Mouse (Mus musculus) adrenal gland, postnatal 25 days (tissue): ENCODE results near the gene Igf1r. TPM values are rescaled to one million over a fixed set of nuclear protein-coding genes. Genes with fewer than 3 reads are reported as not detected.

Experiments used
- DNase-seq: peaks from one replicate; pipeline ENCODE4 v3.0.0; 2021; ENCODE audit warnings: mixed read lengths
- total RNA-seq: library from RNA; stranded (reverse); gene quantifications from 2 replicates; pipeline ENCODE4 v1.2.3, GENCODE M21; 2021

Igf1r gene
- total RNA-seq, 1 experiment from 2014 or later, result 102 TPM

DNA sequence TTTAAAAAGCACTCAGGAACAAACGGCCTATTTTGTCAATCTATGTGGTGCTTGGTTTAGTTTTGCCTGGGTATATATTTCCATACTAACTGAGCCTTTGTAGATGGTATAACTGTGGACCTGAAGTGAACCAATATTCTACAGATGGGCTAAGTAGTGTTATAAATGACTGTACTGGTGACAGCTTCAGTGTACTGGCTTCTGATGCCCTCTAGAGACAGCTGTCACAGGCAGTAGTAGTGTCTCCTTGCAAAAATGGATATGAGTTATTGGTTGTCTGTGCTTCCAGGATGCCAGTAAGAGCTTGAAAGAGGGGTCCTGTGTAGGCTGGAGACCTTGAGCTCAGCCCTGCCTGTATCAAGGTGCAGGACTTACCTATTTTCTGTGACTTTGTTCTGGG, 227.0 kb downstream of the Igf1r start:
- DNase-seq, result no peak

DNA sequence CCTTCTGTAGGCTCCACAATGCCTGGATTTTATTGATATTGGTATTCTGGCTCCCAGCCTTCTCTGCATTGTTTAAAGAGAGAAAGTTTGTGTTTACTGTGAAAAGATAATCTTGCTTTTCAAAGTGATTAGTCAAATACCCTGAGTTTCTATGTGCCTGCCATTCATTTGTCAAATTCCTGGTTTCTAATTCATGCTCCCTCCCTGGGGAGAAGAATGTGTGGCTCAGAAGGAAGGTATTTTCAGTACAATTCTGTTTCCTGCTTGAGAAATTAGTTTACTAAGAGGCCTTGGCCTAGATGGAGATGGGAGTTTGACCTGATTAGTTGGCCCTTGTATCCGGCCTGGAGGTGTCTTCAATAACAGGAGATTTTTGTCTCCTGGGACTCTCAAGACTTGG, 228.5 kb downstream of the Igf1r start:
- DNase-seq, result no peak

DNA sequence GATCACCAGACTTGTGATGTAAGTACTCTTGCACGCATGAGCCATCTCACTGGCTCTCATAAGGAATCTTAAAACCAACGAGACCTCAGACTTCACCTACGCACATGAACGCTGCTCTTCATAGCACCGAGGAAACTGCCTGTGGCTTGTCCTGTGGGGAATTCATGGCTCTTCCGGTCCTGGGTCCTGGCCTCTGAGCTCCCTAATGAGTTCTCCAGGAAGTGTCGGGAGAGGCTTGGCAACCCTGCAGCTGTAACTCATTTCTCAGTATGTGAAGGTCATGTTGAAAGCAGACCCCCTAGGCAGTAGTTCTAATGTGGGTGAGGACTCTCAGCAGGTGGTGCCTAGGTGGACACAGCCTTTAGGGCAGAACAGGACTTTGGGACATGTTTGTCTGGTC, 229.4 kb downstream of the Igf1r start:
- DNase-seq, result no peak

DNA sequence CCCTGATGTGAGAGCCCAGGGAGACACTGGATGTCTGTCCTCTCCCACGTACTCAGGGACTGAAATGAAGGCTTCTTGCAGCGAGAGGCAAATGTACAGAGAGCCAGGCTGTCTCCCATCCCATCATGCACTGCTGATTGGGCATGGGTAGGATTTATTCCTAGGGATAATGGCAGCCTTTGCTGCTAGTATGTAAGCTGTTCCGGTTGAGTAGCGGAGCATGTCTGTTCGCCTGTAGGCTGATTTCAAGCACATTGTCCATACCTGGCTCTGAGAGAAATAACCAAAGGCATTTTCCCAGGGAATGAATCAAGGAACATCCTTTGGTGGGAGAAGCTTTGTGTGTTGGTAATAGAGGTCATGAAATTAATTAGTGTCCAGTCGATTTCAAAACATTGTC, 230.1 kb downstream of the Igf1r start:
- no peak for DNase-seq

DNA sequence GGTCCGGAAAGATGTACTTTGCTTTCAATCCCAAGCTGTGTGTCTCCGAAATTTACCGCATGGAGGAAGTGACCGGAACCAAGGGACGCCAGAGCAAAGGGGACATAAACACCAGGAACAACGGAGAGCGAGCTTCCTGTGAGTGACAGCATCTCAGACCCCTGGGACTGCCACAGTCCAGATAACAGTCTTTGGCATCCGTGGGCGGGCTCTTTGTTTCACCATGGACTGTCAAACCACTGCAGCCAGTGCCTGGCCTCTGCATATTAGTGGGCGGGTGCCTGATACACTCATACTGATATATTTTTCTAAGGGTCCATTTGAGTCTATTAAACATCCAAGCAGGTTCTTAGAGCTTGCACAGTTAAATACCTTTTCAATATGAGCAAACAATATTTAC, 230.8 kb downstream of the Igf1r start:
- DNase-seq, result no peak

DNA sequence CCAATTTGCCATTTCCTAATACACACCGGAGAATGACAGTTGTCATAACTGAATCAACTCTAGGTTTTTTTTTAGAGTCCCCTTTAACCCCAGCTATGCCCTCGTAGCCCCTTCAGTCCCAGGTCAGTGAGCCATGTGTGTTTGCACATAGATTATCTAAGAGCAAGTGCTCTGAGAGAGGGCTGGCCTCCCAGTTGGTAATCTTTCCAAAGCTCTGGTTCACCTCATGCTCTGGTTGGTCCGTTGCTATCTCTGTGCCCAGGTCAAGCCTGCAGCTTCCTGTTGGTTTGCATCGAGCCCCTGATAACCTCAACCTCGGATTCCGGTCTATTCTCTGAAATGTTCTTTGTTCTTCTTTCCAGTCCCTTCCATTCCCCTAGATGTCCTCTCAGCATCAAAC, 236.6 kb downstream of the Igf1r start:
- no peak for DNase-seq

DNA sequence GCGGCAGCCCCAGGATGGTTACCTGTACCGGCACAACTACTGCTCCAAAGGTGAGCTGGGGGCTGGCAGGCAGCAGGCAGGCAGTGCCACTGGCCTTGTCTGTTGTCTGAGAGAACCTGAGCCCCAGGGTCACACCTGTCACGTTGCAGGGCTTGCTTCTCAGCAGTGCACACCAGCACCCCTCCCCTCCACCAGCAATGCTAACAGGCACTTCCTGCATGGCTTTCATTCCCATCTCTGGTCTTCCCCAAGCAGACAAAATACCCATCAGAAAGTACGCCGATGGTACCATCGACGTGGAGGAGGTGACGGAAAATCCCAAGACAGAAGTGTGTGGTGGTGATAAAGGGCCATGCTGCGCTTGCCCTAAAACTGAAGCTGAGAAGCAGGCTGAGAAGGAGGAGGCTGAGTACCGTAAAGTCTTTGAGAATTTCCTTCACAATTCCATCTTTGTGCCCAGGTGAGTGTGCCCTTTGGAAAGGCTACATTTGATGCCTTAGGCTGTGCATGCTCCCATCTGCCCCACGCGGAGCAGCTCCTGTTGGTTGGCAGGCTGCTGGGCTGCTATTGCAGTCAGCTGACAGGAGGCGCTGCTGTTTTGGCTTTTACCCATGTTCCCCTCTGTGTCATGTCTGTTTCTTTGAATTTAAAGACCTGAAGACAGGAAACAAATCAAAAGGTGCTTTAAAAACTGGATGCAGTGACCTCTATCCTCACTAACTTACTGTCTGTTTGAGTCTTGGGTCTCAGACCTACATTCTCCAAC, 237.2 kb downstream of the Igf1r start:
- no peak for DNase-seq

DNA sequence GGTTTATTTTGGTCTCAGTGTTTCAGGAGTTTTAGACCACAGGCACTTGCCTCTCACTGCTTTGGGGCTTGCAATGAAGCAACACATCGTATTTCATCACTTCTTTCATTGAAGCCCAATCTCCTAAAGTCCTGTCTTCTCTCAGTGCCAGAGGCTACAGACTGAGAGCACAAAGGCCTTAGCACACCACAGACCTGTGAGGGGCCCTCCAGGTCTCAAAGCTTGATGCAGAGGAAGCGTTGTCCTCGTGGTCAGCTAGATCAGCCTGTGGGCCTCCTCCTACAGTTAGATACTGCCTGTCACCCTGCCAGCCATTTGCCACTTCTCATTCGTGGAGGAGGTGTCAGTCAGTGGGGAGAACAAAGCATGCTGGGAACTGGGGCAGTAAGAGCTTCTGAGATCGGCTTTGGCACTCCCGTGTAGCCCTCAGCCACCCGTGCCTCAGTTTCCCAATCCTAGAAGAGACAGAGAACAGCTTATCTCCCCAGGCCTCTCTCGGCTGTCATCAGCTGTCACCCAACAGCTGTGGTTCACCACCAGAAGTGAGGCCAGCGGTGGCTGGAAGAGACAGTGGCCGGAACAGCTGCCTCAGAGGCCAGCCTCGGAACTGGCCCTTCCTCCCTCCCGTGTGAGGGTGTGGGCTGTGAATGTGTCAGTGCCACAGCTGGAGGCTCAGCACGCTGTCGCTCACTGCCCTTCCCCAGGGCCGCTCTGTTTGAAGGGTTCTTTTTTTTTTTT, 241.5 kb downstream of the Igf1r start:
- DNase-seq, result no peak

DNA sequence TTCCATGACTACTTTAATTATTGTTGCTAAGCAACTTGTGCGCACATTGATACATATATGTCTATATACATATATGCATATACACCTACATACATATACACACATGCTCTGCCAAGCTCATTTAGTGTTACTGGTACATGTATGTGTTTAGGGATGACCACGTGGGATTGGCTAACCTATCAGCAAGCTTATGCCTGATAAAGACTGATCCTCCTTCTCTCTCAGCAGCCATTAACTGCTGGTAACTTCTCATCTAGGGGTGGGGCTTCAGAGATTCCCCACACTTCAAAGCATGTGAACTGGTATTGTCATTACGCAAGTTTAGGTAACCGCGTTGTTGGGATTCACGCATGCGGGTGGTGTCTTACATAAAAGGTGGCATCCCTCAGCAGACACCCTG, 247.0 kb downstream of the Igf1r start:
- no peak for DNase-seq

DNA sequence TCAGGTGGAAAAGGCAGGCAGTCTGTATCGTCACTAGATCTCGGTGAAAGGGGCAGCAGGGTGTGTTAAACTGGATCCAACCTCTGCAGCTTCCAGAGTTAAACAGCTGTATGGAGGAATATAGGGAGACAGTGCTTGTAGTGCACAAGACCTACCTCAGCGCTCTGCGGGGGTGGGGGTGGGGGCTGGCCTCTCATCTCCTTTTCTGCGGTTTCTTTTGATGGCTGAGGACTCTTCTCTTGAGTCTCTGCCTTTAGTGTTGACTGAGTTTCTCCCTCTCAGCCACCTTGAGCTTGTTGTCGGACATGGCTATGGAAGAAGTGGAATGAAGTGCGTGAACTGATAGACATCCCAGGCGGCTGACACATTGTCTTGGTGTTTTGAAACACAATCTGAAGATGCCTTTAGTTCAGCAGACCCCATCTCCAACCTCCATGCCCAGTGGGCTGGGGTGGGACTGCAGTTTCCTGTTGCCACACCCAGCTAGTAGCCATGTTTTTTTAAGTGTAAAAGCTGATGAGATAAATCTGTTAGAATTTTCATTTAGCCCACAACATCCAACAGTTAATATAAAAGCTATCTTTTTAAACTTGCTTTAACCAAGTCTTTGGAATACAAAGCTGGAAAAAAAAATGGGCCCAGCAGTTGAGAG, 253.3 kb downstream of the Igf1r start:
- no peak for DNase-seq

DNA sequence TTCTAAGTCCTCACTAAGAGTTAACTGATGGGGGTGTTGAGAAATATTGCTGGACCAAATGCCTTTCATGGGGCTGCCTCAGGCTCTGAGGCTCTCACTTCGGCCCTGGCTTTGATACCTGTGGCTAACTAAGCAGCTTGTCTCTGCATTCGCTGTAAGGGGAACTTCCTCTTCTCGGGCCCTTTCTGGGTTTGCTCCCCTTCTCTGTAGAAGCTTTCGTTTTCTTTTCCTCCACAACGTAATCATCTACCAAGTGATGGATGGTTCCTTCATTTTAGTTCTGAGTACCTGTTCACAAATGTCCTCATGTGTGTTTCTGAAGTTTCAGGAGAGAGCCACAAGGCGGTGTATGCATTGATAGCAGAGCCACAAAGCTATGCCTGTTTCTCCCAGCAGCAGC, 256.4 kb downstream of the Igf1r start:
- DNase-seq, result no peak

DNA sequence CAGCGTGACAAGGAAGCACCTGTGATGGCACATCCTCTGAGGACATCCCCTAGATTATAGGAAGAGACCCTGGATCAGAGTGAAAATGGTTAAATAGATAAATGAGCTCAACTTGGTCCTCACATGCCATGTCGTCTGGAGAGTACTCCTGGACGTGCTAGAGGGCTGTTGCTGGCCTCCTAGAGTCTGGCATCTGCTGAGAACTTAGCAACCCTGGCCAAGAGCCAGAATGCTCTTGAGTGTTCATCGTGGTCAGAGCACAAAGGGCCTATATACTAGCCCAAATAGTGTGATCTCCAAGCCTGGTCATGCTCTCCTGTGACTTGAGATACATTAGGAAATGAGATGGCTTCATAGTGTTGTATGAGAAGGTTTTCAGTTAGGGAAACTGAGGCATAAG, 257.8 kb downstream of the Igf1r start:
- no peak for DNase-seq

DNA sequence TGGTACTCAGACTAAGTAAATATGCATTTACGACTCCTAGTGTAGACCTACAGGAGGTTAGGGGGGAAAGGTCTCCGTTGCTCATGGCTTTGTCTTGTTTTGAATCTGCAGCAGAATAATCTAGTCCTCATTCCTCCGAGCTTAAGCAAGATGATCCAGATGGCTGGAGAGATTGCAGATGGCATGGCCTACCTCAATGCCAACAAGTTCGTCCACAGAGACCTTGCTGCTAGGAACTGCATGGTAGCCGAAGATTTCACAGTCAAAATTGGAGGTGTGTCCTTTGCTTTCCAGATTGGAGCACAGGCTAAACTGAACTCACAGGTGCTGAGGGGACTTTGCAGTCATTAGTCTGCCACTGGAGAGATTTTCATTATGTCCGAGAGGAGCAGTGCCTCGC, 259.3 kb downstream of the Igf1r start:
- no peak for DNase-seq

DNA sequence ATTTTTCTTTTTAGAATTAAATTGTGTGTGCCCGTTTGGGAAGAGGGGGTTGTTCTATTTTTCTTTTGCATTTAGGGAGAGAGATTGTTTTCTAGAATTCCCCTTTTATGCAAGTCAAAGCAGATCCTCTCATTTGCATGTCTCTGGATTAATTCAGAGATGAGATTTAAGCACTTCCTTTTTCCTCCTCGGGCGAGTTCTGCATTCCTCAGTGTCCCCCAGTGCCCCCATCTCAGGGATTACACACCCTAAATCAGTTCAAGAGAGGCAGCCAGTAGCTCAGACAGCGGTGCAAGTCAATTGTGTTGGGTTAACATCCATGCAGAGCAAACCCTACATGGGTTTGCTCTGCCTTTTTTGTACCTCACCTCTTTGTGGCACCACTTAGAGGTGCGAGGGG, 261.2 kb downstream of the Igf1r start:
- DNase-seq, result no peak

DNA sequence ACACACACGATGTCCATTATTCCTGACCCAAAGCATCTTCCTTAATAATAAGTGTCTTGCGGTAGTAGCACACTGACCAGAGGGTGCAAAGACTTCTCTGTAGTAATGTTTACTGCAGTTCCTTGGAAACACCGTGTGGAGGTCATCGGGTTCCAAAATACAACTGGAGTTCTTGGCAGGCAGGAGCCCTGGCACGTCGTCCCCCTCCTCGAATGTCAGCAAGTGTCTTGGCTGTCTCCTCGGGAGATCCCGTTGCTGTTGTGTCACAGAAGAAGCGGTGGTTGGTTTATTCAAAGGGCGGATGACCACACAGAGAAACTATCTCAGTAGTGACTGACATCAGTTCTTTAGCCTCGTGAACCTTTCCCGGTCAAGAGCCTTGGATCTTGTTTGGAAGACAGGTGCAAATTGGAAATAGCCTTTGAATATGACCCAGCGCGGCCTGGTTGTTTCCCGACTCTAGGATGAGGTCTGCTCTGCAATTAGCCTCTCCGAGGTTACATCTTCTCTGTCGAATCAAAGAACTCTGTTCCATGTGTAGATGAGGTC, 263.0 kb downstream of the Igf1r start:
- DNase-seq, result no peak

DNA sequence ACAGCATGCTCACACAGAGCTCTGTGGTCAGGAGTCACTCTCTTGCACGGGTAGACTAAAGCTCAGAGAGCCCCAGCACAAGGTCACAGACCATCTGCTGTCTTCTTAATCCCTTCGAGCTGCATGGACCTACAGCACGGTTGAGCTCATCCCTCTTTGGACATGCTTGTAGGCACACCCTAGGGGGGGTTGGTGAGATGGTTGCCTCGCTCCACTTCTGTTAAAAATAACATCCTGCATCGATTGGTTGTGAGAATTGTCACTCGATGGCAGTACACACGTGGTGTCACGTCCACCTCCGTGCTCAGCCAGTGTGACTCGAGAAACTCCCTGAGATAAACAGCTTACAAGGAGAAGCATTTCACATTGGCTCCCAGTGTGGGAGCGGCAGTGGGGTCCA, 266.3 kb downstream of the Igf1r start:
- no peak for DNase-seq

DNA sequence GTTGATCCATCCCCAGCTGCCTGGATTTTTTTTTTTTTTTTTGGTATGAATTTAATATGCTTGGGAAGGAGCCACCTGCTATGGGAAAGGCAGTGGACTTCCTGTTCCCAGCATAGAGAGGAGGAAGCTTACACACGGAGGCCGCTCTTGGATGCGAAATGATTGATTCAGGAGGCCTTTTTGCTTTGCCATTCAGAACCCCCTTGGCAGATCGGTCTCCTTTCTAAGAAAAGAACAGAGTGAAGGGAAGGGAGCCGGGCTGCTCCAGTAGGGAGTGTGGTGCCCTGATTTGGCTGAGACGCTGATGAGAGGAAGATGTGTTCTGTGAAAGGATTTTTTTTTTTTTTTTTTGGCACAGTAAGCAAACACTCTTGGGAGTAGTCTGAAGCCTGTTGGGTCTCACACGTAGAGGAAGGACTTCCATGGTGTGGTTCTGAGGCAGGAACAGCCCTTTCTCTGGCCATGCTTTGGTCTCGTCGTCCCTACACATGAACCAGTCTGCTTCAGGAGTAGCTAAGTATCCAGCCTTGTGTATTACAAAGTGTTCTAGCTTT, 269.1 kb downstream of the Igf1r start:
- no peak for DNase-seq

DNA sequence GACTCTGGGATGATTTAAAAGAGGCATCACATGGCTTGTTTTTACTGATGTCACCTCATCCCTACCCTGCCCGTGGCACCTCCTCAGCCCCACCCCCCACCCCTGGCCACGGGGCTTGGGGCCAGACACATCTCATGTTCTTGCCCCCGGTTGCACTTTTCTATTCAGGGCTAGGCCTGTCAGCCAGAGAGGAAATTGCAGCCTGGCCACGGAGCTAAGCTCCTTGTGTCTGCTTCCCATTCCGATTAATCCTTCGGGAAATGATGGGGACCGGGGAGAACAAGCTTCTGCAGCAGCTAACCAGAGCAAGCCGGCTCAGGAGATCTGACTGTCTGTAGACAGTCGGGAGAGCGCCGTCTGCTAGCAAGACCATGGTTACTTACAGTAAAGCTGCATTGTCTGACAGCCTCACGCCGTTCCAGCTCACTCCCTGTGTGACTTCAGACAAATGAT, 270.8 kb downstream of the Igf1r start:
- DNase-seq, result no peak

DNA sequence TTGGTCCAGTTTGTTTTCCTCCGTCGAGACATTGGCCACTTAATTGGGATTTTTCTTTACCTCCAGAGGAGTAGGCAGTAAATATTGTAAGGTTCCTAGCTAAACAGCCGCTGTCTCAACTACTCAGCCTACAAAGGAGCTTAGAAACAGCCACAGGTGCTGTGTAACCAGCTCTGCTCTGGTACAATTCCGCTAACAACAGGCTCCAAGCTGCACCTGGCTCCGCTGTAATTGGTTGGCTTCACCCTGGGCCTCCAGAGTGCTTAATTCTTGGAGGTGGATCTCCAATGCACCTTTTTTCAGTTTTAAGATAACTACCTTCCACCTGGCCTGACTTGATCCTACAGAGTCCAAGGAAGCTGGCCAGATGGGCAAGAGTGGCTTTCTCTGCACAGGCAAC, 271.4 kb downstream of the Igf1r start:
- no peak for DNase-seq

DNA sequence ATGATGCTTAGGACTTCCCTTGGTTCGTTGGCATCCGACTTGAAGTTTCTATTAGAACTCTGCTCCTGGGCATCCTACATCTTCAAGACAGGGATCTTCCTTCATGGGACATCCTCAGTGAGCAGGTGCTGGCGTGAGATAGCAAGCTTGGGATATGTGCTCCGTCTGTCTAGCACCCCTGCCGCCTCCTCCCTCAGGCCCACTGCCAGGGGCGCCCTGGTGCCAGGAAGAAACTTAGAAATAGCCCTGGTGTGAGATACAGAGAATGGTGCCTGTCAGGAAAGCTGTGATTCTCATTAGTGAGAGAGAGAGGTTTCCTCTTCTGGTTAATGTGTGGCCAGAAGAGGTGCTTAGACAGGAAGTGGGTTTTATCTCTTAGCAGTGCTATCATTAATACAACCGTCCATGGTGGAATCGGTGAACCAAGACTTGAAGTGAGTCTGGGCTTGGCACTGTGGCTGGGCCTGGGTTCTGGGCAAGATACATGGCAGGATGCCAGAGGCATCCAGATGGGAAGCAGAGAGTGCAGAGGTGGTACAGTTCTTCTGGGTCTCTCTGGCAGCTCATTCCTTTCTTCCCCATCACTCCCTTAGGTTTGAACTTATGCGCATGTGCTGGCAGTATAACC, 272.9 kb downstream of the Igf1r start:
- no peak for DNase-seq

DNA sequence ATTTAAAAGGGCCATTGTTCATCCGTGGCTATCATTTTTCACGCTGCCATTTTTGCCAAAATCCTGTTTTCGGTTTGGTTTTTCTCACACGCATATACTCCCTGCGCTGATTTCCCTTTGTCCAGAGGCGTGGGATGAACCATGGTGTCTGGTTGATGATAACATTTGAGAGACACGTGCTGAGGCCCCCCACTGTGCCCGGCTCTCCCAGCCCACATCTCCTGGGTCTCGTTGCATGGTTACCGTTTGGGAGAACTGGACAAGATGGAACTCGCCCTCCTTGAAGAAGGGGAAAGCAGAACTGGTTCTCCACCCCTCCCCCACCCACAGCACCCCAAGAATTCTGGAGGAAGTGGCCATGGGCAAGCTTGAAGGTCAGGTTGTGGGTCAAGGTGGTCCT, 274.4 kb downstream of the Igf1r start:
- DNase-seq, result no peak

DNA sequence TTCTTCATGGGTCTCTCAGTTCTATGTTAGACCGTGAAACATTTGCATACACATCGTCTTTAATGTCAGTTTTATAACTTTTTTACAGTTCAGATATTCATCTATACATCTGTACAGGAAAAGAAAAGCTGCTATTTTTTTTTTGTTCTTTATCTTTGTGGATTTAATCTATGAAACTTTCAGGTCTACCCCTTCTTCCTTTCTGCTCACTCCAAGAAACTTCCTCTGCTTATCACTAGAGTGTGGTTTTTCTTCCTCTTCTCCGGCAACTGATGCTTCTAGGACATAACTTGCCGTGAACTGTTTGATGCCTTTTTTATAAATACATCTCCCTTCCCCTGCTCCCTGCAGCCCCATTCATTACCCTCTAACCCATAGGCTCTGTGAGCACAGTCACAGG, 275.0 kb downstream of the Igf1r start:
- no peak for DNase-seq
